Mouse (Mus musculus) lung, adult 2 months (tissue): ENCODE results near the gene Baiap2.

ENCODE experiments used
- CTCF ChIP-seq: fragments of 200-500 bp; IDR thresholded peaks from 2 replicates; pipeline ENCODE4 v1.5.1; 2011; ENCODE audit warnings: mild to moderate bottlenecking, low read length, control low read depth; ENCODE audit not compliant: insufficient read depth
- POLR2A ChIP-seq: fragments of 200-500 bp; IDR thresholded peaks from 2 replicates; pipeline ENCODE4 v1.6.1; 2011; ENCODE audit warnings: low read depth, mild to moderate bottlenecking, control low read depth, low read length, borderline replicate concordance; ENCODE audit errors: extremely low read depth

GRCm38 (mm10) chr11:120055953-120056732 lies 113.6 kb downstream of the Baiap2 start:
- TF ChIP-seq CTCF, result no peak
- TF ChIP-seq POLR2A, result no peak
